Mouse (Mus musculus) embryonic facial prominence, embryonic 14.5 days (tissue): ENCODE measurements around the gene Rab40c. TPM values are rescaled to one million over a fixed set of nuclear protein-coding genes. Genes with fewer than 3 reads are reported as not detected.

Source experiments
- ATAC-seq: fragments of 200-750 bp; cut with Nextera tagmentation; 2 replicates; pipeline ENCODE4 v1.8.0; 2017; ENCODE audit warnings: low read depth, moderate number of reproducible peaks, moderate TSS enrichment
- DNase-seq: peaks from one replicate; pipeline ENCODE4 v3.0.0-alpha.2; 2015; ENCODE audit warnings: low spot score
- H3K27ac ChIP-seq: fragments of 300-500 bp; sonication (generic); replicated peaks from 2 replicates; pipeline ENCODE4 v1.5.1; 2014; ENCODE audit warnings: low read depth, mild to moderate bottlenecking, low read length, moderate library complexity
- H3K27me3 ChIP-seq: fragments of 300-500 bp; sonication (generic); replicated peaks from 2 replicates; pipeline ENCODE4 v1.6.1; 2014; ENCODE audit warnings: low read length; ENCODE audit not compliant: control insufficient read depth, insufficient read depth
- H3K36me3 ChIP-seq: fragments of 300-500 bp; sonication (generic); 2 replicates; pipeline ENCODE4 v1.6.1; 2014; ENCODE audit warnings: low read length, mixed read lengths; ENCODE audit not compliant: control insufficient read depth, insufficient read depth
- H3K4me1 ChIP-seq: fragments of 300-500 bp; sonication (generic); 2 replicates; pipeline ENCODE4 v1.6.1; 2014; ENCODE audit warnings: antibody characterized with exemption, low read length; ENCODE audit not compliant: control insufficient read depth, insufficient read depth
- H3K4me2 ChIP-seq: fragments of 300-500 bp; sonication (generic); 2 replicates; pipeline ENCODE4 v1.6.1; 2014; ENCODE audit warnings: low read depth, mild to moderate bottlenecking, low read length, moderate library complexity, mixed read lengths
- H3K4me3 ChIP-seq: fragments of 300-500 bp; sonication (generic); 2 replicates; pipeline ENCODE4 v1.5.1; 2014; ENCODE audit warnings: low read depth, mild to moderate bottlenecking, low read length
- H3K9ac ChIP-seq: fragments of 300-500 bp; sonication (generic); 2 replicates; pipeline ENCODE4 v1.6.1; 2014; ENCODE audit warnings: low read depth, mild to moderate bottlenecking, low read length, moderate library complexity, mixed read lengths
- H3K9me3 ChIP-seq: fragments of 300-500 bp; sonication (generic); 2 replicates; pipeline ENCODE4 v1.6.1; 2016; ENCODE audit warnings: low read length; ENCODE audit not compliant: control insufficient read depth
- WGBS: fragments of 180-500 bp; shearing (Covaris S2); extraction: QIAGEN DNeasy Blood & Tissue Kit; methylation state at CpG from one replicate; pipeline ENCODE4 v1.1.7; 2014; 5-methylcytosine and 5-hydroxymethylcytosine counted together
- polyA plus RNA-seq: library from polyadenylated mRNA; unstranded; fragments of >200 nt; fragmentation: Nextera tagmentation; extraction: Ambion mirVana; gene quantifications from 2 replicates; pipeline ENCODE4 v1.2.1, GENCODE M21; 2014

Rab40c gene
- polyA plus RNA-seq, 1 experiment from 2014 or later = 17.1 TPM

- ATAC-seq (no peak), DNase-seq (no peak)
- no peak overlapping the region for H3K4me2 ChIP-seq
- H3K4me1 ChIP-seq = no peaks in the 10 kb centered on the region
- no peaks in the 10 kb centered on the region for H3K9me3 ChIP-seq
- no peak overlapping the region for H3K9ac ChIP-seq
- H3K27ac ChIP-seq = no peak overlapping the region
- WGBS = 85% methylated on average over 8 of the region's 8 CpGs
- no peaks in the 10 kb centered on the region for H3K27me3 ChIP-seq
- H3K36me3 ChIP-seq = peaks cover 56% of the 10 kb centered on the region
- no peak overlapping the region for H3K4me3 ChIP-seq
These were observed 36.3 kb downstream of the Rab40c start for GRCm38 (mm10) chr17:25883268-25883667.

- H3K27ac ChIP-seq = no peak overlapping the region
- no peaks in the 10 kb centered on the region for H3K4me1 ChIP-seq
- DNase-seq = no peak
- no peak overlapping the region for H3K4me2 ChIP-seq
- WGBS = 25% methylated on average over 5 of the region's 5 CpGs
- H3K9ac ChIP-seq = no peak overlapping the region
- no peaks in the 10 kb centered on the region for H3K27me3 ChIP-seq
- ATAC-seq = no peak
- H3K9me3 ChIP-seq = no peaks in the 10 kb centered on the region
- peaks cover 51% of the 10 kb centered on the region for H3K36me3 ChIP-seq
- H3K4me3 ChIP-seq = no peak overlapping the region
These were observed 37.2 kb downstream of the Rab40c start for GRCm38 (mm10) chr17:25882306-25882705.

- H3K9ac ChIP-seq = no peak overlapping the region
- DNase-seq = no peak
- no peak for ATAC-seq
- no peaks in the 10 kb centered on the region for H3K9me3 ChIP-seq
- no peaks in the 10 kb centered on the region; the same call in 1 of the 2 replicates for H3K4me1 ChIP-seq
- 35% methylated on average over 4 of the region's 4 CpGs for WGBS
- H3K4me2 ChIP-seq = no peak overlapping the region
- no peak overlapping the region for H3K27ac ChIP-seq
- no peaks in the 10 kb centered on the region for H3K27me3 ChIP-seq
- no peak overlapping the region for H3K4me3 ChIP-seq
- peaks cover 49% of the 10 kb centered on the region for H3K36me3 ChIP-seq
These were observed 37.8 kb downstream of the Rab40c start for GRCm38 (mm10) chr17:25881691-25882090.

- Histone ChIP-seq H3K4me3 (no peak overlapping the region), H3K4me1 (peaks cover 5% of the 10 kb centered on the region; the same call in 1 of the 2 replicates), H3K4me2 (no peak overlapping the region), H3K9me3 (no peaks in the 10 kb centered on the region), H3K9ac (no peak overlapping the region), H3K27ac (no peak overlapping the region), H3K27me3 (no peaks in the 10 kb centered on the region), H3K36me3 (peaks cover 49% of the 10 kb centered on the region)
- ATAC-seq = no peak
- WGBS = 2% methylated on average over 5 of the region's 5 CpGs
- DNase-seq = no peak
These were observed 38.5 kb downstream of the Rab40c start for GRCm38 (mm10) chr17:25880913-25881641.

GRCm38 (mm10) chr17:25880196-25880910, 39.2 kb downstream of the Rab40c start, which contains the start of gene Wfikkn1:
Gene Wfikkn1 (minus strand): TSS chr17:25880858.
- no peak within 1 kb of the TSS for H3K27ac ChIP-seq
- H3K36me3 ChIP-seq = peaks cover 49% of the 10 kb centered on the region
- peaks cover 7% of the 10 kb centered on the region; the same call in 1 of the 2 replicates for H3K4me1 ChIP-seq
- H3K9me3 ChIP-seq = no peaks in the 10 kb centered on the region
- WGBS = 33% methylated on average over 5 of the region's 5 CpGs
- no peak for ATAC-seq
- no peak within 1 kb of the TSS for H3K9ac ChIP-seq
- DNase-seq = no peak
- H3K4me3 ChIP-seq = no peak within 1 kb of the TSS
- no peak within 1 kb of the TSS for H3K4me2 ChIP-seq
- no peaks in the 10 kb centered on the region for H3K27me3 ChIP-seq

GRCm38 (mm10) chr17:25879750-25880149, 39.8 kb downstream of the Rab40c start:
- no peak for ATAC-seq
- no peak overlapping the region for H3K27ac ChIP-seq
- H3K9ac ChIP-seq = no peak overlapping the region

GRCm38 (mm10) chr17:25879261-25879660, 40.3 kb downstream of the Rab40c start:
- ATAC-seq (no peak), DNase-seq (no peak)
- no peak overlapping the region for H3K4me2 ChIP-seq
- peaks cover 7% of the 10 kb centered on the region; the same call in 1 of the 2 replicates for H3K4me1 ChIP-seq
- H3K4me3 ChIP-seq = no peak overlapping the region
- H3K27ac ChIP-seq = no peak overlapping the region
- H3K36me3 ChIP-seq = peaks cover 43% of the 10 kb centered on the region
- H3K9ac ChIP-seq = no peak overlapping the region
- H3K27me3 ChIP-seq = no peaks in the 10 kb centered on the region
- 46% methylated on average over 4 of the region's 4 CpGs for WGBS
- no peaks in the 10 kb centered on the region for H3K9me3 ChIP-seq

More at GRCm38 (mm10) chr17:25879750-25880149, 39.8 kb downstream of the Rab40c start:
- Histone ChIP-seq H3K27me3 (no peaks in the 10 kb centered on the region), H3K4me1 (peaks cover 7% of the 10 kb centered on the region; the same call in 1 of the 2 replicates), H3K9me3 (no peaks in the 10 kb centered on the region), H3K4me2 (no peak overlapping the region), H3K4me3 (no peak overlapping the region), H3K36me3 (peaks cover 47% of the 10 kb centered on the region)
- no peak for DNase-seq
- 71% methylated on average over 8 of the region's 8 CpGs for WGBS

- ATAC-seq (no peak), DNase-seq (no peak)
- H3K27ac ChIP-seq = no peak overlapping the region
- H3K27me3 ChIP-seq = no peaks in the 10 kb centered on the region
- peaks cover 7% of the 10 kb centered on the region; the same call in 1 of the 2 replicates for H3K4me1 ChIP-seq
- H3K4me2 ChIP-seq = no peak overlapping the region
- H3K9ac ChIP-seq = no peak overlapping the region
- H3K9me3 ChIP-seq = no peaks in the 10 kb centered on the region
- no peak overlapping the region for H3K4me3 ChIP-seq
- WGBS = 86% methylated on average over 19 of the region's 19 CpGs
- H3K36me3 ChIP-seq = peaks cover 37% of the 10 kb centered on the region
These were observed 40.8 kb downstream of the Rab40c start for GRCm38 (mm10) chr17:25878611-25879180.
